Mouse (Mus musculus) splenic B cell, adult 2 months (primary cell): ENCODE measurements at regions not wholly inside any gene's neighbourhood (a gene's known extent, or its start where the extent isn't known, plus 50 kb on each side); places are given as distances from the start of the nearest gene placed in this dataset.

Experiments used
- DNase-seq: peaks from one replicate; pipeline ENCODE4 v3.0.0-alpha.2; 2011; ENCODE audit warnings: low read depth, low spot score
- H3K27me3 ChIP-seq: 2 replicates; pipeline ENCODE4 v1.6.1; 2012; ENCODE audit warnings: mild to moderate bottlenecking, low read length, moderate library complexity, mixed read lengths; ENCODE audit not compliant: control insufficient read depth, poor library complexity, insufficient read depth, severe bottlenecking
- H3K36me3 ChIP-seq: 2 replicates; pipeline ENCODE4 v1.6.1; 2012; ENCODE audit warnings: mild to moderate bottlenecking, low read length, moderate library complexity, mixed read lengths; ENCODE audit not compliant: control insufficient read depth, poor library complexity, insufficient read depth, severe bottlenecking

- no peak for DNase-seq
- H3K36me3 ChIP-seq: no peaks in the 10 kb centered on the region
- no peaks in the 10 kb centered on the region for H3K27me3 ChIP-seq
These were observed 59.1 kb upstream of the Npvf start for GRCm38 (mm10) chr6:50713297-50713696.

GRCm38 (mm10) chr6:50718631-50719030 is 64.4 kb upstream of the Npvf start:
- H3K36me3 ChIP-seq: no peaks in the 10 kb centered on the region
- no peaks in the 10 kb centered on the region for H3K27me3 ChIP-seq
- no peak for DNase-seq

- H3K36me3 ChIP-seq: no peaks in the 10 kb centered on the region
- no peaks in the 10 kb centered on the region for H3K27me3 ChIP-seq
- DNase-seq: no peak
These were observed 66.1 kb upstream of the Npvf start for GRCm38 (mm10) chr6:50720346-50720745.

GRCm38 (mm10) chr6:50725640-50726039 is 71.4 kb upstream of the Npvf start:
- H3K27me3 ChIP-seq: no peaks in the 10 kb centered on the region
- no peak for DNase-seq
- H3K36me3 ChIP-seq: no peaks in the 10 kb centered on the region

GRCm38 (mm10) chr6:50726166-50726591 is 71.9 kb upstream of the Npvf start:
- Histone ChIP-seq H3K27me3 (no peaks in the 10 kb centered on the region), H3K36me3 (no peaks in the 10 kb centered on the region)
- no peak for DNase-seq

GRCm38 (mm10) chr6:50730744-50731718 is 76.8 kb upstream of the Npvf start:
- no peaks in the 10 kb centered on the region for H3K27me3 ChIP-seq
- DNase-seq: no peak
- H3K36me3 ChIP-seq: no peaks in the 10 kb centered on the region

- H3K36me3 ChIP-seq: no peaks in the 10 kb centered on the region
- DNase-seq: no peak
These were observed 80.5 kb upstream of the Npvf start for GRCm38 (mm10) chr6:50734701-50735100.

GRCm38 (mm10) chr6:50735825-50736224 is 81.6 kb upstream of the Npvf start:
- Histone ChIP-seq H3K36me3 (no peaks in the 10 kb centered on the region), H3K27me3 (no peaks in the 10 kb centered on the region)
- no peak for DNase-seq

More at GRCm38 (mm10) chr6:50734701-50735100, 80.5 kb upstream of the Npvf start:
- H3K27me3 ChIP-seq: no peaks in the 10 kb centered on the region

- Histone ChIP-seq H3K27me3 (no peaks in the 10 kb centered on the region), H3K36me3 (no peaks in the 10 kb centered on the region)
- no peak for DNase-seq
These were observed 87.8 kb upstream of the Npvf start for GRCm38 (mm10) chr6:50742009-50742408.

- Histone ChIP-seq H3K36me3 (no peaks in the 10 kb centered on the region), H3K27me3 (no peaks in the 10 kb centered on the region)
- no peak for DNase-seq
These were observed 90.4 kb upstream of the Npvf start for GRCm38 (mm10) chr6:50744462-50745166.

GRCm38 (mm10) chr6:50753151-50753550 is 98.9 kb upstream of the Npvf start:
- DNase-seq: no peak
- Histone ChIP-seq H3K36me3 (no peaks in the 10 kb centered on the region), H3K27me3 (no peaks in the 10 kb centered on the region)

- DNase-seq: no peak
- Histone ChIP-seq H3K27me3 (no peaks in the 10 kb centered on the region), H3K36me3 (no peaks in the 10 kb centered on the region)
These were observed 100.5 kb upstream of the Npvf start for GRCm38 (mm10) chr6:50754786-50755185.

- Histone ChIP-seq H3K27me3 (no peaks in the 10 kb centered on the region), H3K36me3 (no peaks in the 10 kb centered on the region)
- DNase-seq: no peak
These were observed 106.1 kb upstream of the Npvf start for GRCm38 (mm10) chr6:50760367-50760766.

- no peak for DNase-seq
- no peaks in the 10 kb centered on the region for H3K36me3 ChIP-seq
- H3K27me3 ChIP-seq: no peaks in the 10 kb centered on the region
These were observed 108.9 kb upstream of the Npvf start for GRCm38 (mm10) chr6:50763121-50763520.

GRCm38 (mm10) chr6:50766442-50766915 is 112.2 kb upstream of the Npvf start:
- no peaks in the 10 kb centered on the region for H3K36me3 ChIP-seq
- H3K27me3 ChIP-seq: 0 out of 2 replicates have a peak, but pooled peaks cover 2% of the 10 kb centered on the region
- DNase-seq: no peak
